In the genomic region with DNA sequence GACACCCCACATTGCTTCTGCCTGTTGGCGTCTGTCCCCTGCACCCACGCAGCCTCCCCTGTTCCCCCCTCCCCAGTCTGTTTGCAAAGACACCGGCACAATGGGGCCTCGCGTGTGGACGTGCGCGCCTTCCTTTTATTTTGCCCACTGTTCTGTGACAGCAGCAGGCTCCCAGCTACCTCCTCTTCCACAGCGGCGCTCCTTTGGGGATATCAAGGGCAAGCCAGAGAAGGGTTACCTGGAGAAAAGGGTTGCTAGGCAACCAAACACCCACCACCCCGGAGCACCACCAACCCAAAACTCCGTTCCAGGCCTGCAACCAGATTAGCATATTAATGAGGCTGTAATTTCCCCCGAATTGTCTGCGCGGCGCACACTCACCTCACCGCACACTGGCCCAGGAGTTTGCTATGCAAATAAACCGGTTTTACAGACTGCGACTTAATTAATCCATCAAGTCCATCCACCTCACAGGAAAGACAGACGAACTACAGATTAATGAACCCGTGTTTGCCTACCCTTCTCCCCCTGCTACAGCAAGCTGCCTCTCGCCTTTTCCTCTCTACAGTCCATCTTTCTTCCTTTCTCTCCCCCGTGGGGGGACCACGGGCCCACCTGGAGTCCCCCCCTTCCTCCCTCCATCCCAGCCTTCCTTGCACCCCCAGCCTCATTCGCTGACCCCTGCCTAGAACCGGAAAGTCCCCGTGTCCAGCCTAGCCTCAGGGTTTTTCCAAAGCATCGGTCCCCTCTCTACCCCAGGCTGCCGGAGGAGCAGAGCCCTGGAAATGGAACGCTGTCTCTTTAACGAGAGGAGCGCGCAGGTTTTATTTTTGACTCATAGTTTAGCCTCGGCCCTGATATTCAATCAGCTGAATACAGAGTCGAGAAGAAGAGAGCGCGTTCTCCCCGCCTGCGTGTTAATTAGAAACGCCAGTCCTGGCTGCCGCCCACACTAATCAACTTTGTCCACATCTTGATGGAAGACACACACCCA, we compare ENCODE assay signal across 11 mouse cellular contexts. TPM values are rescaled to one million over a fixed set of nuclear protein-coding genes. Genes with fewer than 3 reads are reported as not detected.
DNase-seq lines count a peak whose midpoint lies in the region; ATAC-seq and TF ChIP-seq lines count a peak whose summit lies in the region.
"Had no signal": no experiment of that assay in that cellular context is flagged by ENCODE, and none has a peak within 500 bp of the region (broad histone marks: within the 10 kb centered on the region; RNA-seq: fewer than 3 reads in every experiment).

No protein-coding gene starts in this region.

- TF ChIP-seq POLR2A in thymus, adult 2 months (IDR thresholded peaks at IDR 0.05; ENCODE audit: control insufficient read depth, extremely low read depth, insufficient read depth, low read length, poor library complexity), result no peak

- no peak for TF ChIP-seq CTCF in stomach, postnatal 0 days (IDR thresholded peaks at IDR 0.05; ENCODE audit: low read depth)
- TF ChIP-seq CTCF in thymus, adult 2 months (IDR thresholded peaks at IDR 0.05; ENCODE audit: borderline replicate concordance, control insufficient read depth, extremely low read depth, insufficient read depth, low read length, poor library complexity), result no peak

- no peaks in the 10 kb centered on the region for H3K4me1 ChIP-seq in stomach, embryonic 15.5 days
- no peaks in the 10 kb centered on the region for H3K4me1 ChIP-seq in stomach, postnatal 0 days (replicated peaks; ENCODE audit: control insufficient read depth, insufficient read depth)
- peaks cover 4% of the 10 kb centered on the region; the same call in 1 of the 2 replicates for H3K4me1 ChIP-seq in limb, embryonic 12.5 days (replicated peaks)
- H3K4me1 ChIP-seq in thymus, adult 2 months (replicated peaks; ENCODE audit: control insufficient read depth, insufficient read depth, low read length), result no peaks in the 10 kb centered on the region
- H3K4me1 ChIP-seq: lung, embryonic 15.5 days had no signal

- H3K9me3 ChIP-seq in stomach, embryonic 15.5 days, result no peaks in the 10 kb centered on the region
- no peaks in the 10 kb centered on the region for H3K9me3 ChIP-seq in stomach, postnatal 0 days (ENCODE audit: control insufficient read depth, low read length)
- no peaks in the 10 kb centered on the region for H3K9me3 ChIP-seq in limb, embryonic 12.5 days
- H3K9me3 ChIP-seq: lung, embryonic 15.5 days had no signal

- H3K4me3 ChIP-seq in stomach, embryonic 15.5 days (replicated peaks), result no peak overlapping the region
- no peak overlapping the region for H3K4me3 ChIP-seq in stomach, postnatal 0 days (ENCODE audit: low read depth, low read length)
- H3K4me3 ChIP-seq in limb, embryonic 12.5 days (replicated peaks), result 0 out of 2 replicates have a peak overlapping the region, but pooled peaks have one; percentile 15
- H3K4me3 ChIP-seq in thymus, adult 2 months (ENCODE audit: control insufficient read depth, insufficient read depth, low read length), result no peak overlapping the region
- H3K4me3 ChIP-seq: lung, embryonic 15.5 days had no signal

- no peak for DNase-seq in stomach, postnatal 0 days (ENCODE audit: low spot score)
- DNase-seq in frontal cortex, postnatal 10 days (ENCODE audit: low spot score in 2 of 2), result peak; percentile 46 to 52
- no peak for DNase-seq in ovary, adult 18-20 months (ENCODE audit: low spot score)
- DNase-seq in thymus, adult 2 months, result no peak
- DNase-seq in gastrocnemius, postnatal 10 days, result no peak
- DNase-seq in spleen, postnatal 4 days (ENCODE audit: low spot score in 2 of 2), result no peak
- DNase-seq: adrenal gland, postnatal 25 days; heart, adult 18-20 months had no signal

- 1% methylated on average over 41 of the region's 41 CpGs for WGBS in stomach, embryonic 15.5 days
- WGBS in stomach, postnatal 0 days, result 3% methylated on average over 41 of the region's 41 CpGs
- WGBS in limb, embryonic 12.5 days, result 1% methylated on average over 41 of the region's 41 CpGs
- 9% methylated on average over 41 of the region's 41 CpGs for WGBS in thymus, adult 2 months

- H3K36me3 ChIP-seq in stomach, embryonic 15.5 days, result no peaks in the 10 kb centered on the region
- no peaks in the 10 kb centered on the region for H3K36me3 ChIP-seq in stomach, postnatal 0 days (ENCODE audit: control insufficient read depth, insufficient read depth, low read length)
- H3K36me3 ChIP-seq in limb, embryonic 12.5 days, result no peaks in the 10 kb centered on the region
- no peaks in the 10 kb centered on the region for H3K36me3 ChIP-seq in thymus, adult 2 months (ENCODE audit: control insufficient read depth, insufficient read depth, low read length)
- H3K36me3 ChIP-seq: lung, embryonic 15.5 days had no signal

- no peak for ATAC-seq in stomach, embryonic 15.5 days (ENCODE audit: insufficient read depth, low FRiP score, low read depth)
- ATAC-seq in stomach, postnatal 0 days (ENCODE audit: low FRiP score, low TSS enrichment), result no peak
- no peak for ATAC-seq in limb, embryonic 12.5 days (ENCODE audit: insufficient number of reproducible peaks, insufficient read depth, low FRiP score, low TSS enrichment, low read depth)

- 0 out of 2 replicates have a peak overlapping the region, but pooled peaks have one; percentile 15 for H3K4me2 ChIP-seq in stomach, embryonic 15.5 days
- H3K4me2 ChIP-seq in stomach, postnatal 0 days (replicated peaks; ENCODE audit: low read depth), result no peak overlapping the region
- H3K4me2 ChIP-seq in limb, embryonic 12.5 days, result peak overlapping the region; percentile 30; the same call in 1 of the 2 replicates
- H3K4me2 ChIP-seq: lung, embryonic 15.5 days had no signal

- peaks cover 30% of the 10 kb centered on the region for H3K27me3 ChIP-seq in stomach, embryonic 15.5 days (replicated peaks)
- H3K27me3 ChIP-seq in stomach, postnatal 0 days (ENCODE audit: control insufficient read depth, insufficient read depth, low read length), result peaks cover 2% of the 10 kb centered on the region; the same call in 1 of the 2 replicates
- H3K27me3 ChIP-seq in limb, embryonic 12.5 days, result peaks cover 81% of the 10 kb centered on the region
- peaks cover 3% of the 10 kb centered on the region; the same call in 1 of the 2 replicates for H3K27me3 ChIP-seq in thymus, adult 2 months (ENCODE audit: control insufficient read depth, insufficient read depth, low read length)

- no peak overlapping the region for H3K9ac ChIP-seq in stomach, embryonic 15.5 days
- no peak overlapping the region for H3K9ac ChIP-seq in stomach, postnatal 0 days (ENCODE audit: low read length)
- H3K9ac ChIP-seq in limb, embryonic 12.5 days (replicated peaks), result no peak overlapping the region
- H3K9ac ChIP-seq: lung, embryonic 15.5 days had no signal

- H3K27ac ChIP-seq in stomach, embryonic 15.5 days, result no peak overlapping the region
- no peak overlapping the region for H3K27ac ChIP-seq in stomach, postnatal 0 days (replicated peaks)
- no peak overlapping the region for H3K27ac ChIP-seq in limb, embryonic 12.5 days
- no peak overlapping the region for H3K27ac ChIP-seq in thymus, adult 2 months (ENCODE audit: control insufficient read depth, insufficient read depth, low read length)
- H3K27ac ChIP-seq: lung, embryonic 15.5 days had no signal

- TF ChIP-seq EP300 in stomach, postnatal 0 days (optimal IDR thresholded peaks at IDR 0.05), result no peak

RNA-seq across cellular contexts. Expression of a gene that starts 21.8 kb away (rescaled TPM):
- polyA plus RNA-seq in stomach, embryonic 15.5 days (2015; fragmentation: Nextera tagmentation; extraction: Ambion mirVana), result 0.14 and 0.17 TPM in 2 replicates
- polyA plus RNA-seq in stomach, postnatal 0 days (2015; fragmentation: Nextera tagmentation; extraction: Ambion mirVana), result 0.16 and 0.18 TPM in 2 replicates
- not detected in 2 replicates for polyA plus RNA-seq in limb, embryonic 12.5 days (2016; fragmentation: Nextera tagmentation; extraction: Ambion mirVana)
- polyA plus RNA-seq in thymus, adult 2 months (2012; rRNA removed), result 0.03 and 0.23 TPM in 2 replicates
- total RNA-seq in gastrocnemius, postnatal 10 days (2021), result not detected
- total RNA-seq: adrenal gland, postnatal 25 days; heart, adult 18-20 months had no signal

Comparison
In these comparisons a context has a peak if more than half of its experiments do, and no peak if none do; other contexts are left out.
1. DNase-seq: peak in frontal cortex, postnatal 10 days (2 of 2); none in stomach, postnatal 0 days (single experiment), ovary, adult 18-20 months (single experiment), thymus, adult 2 months (single experiment), gastrocnemius, postnatal 10 days (single experiment) and spleen, postnatal 4 days (0 of 2).